Mouse (Mus musculus) neutrophil, adult 59 days (primary cell): ENCODE measurements around the gene Eif5b. TPM values are rescaled to one million over a fixed set of nuclear protein-coding genes. Genes with fewer than 3 reads are reported as not detected.

ENCODE experiments used
- total RNA-seq, 2 experiments: library from RNA; stranded (reverse); gene quantifications; 1 replicate in 1 of 2; 2 replicates in 1 of 2; pipeline ENCODE4 v1.2.4; 2023

Gene Eif5b
- total RNA-seq = 10 to 100 TPM; 13.1 to 19.4 TPM

GRCm38 (mm10) chr1:37997867-37998266 lies at the start of gene Eif5b, which contains the start of gene Txndc9:
Gene Eif5b (plus strand): TSS chr1:37998010.
Gene Txndc9 (minus strand): TSS chr1:37997893.

GRCm38 (mm10) chr1:37957659-37958058 lies 40.2 kb upstream of the Eif5b start, which contains the start of gene Lyg1:
Gene Lyg1 (minus strand): TSS chr1:37957759.

Other genes starting within 250 kb of the Eif5b start
- 1 to 10 TPM; 5.6 to 6.8 TPM for gene Tsga10, start 131.6 kb upstream of the Eif5b start, total RNA-seq
- gene Lipt1, start 126.3 kb upstream of the Eif5b start, total RNA-seq = 1 to 10 TPM in 1 of 2 experiments, under 1 TPM in 1; 0.31 to 1.4 TPM
- 1 to 10 TPM; 7.7 to 9.4 TPM for gene Mitd1, start 107.6 kb upstream of the Eif5b start, total RNA-seq
- gene Mrpl30, start 107.5 kb upstream of the Eif5b start, total RNA-seq = 10 to 100 TPM; 65.9 to 73.3 TPM
- gene Lyg2, start 81.5 kb upstream of the Eif5b start, total RNA-seq = not detected
- not detected for gene Lyg1, start 40.3 kb upstream of the Eif5b start, total RNA-seq
- 10 to 100 TPM; 44.6 to 45.7 TPM for gene Txndc9, start 117 bp upstream of the Eif5b start, total RNA-seq
- gene Rev1, start 131.8 kb downstream of the Eif5b start, total RNA-seq = 10 to 100 TPM; 25.1 to 27.3 TPM